Mouse (Mus musculus) thymus, adult 18-20 months (tissue): ENCODE data around the gene Slain2.

ENCODE experiments used
- DNase-seq, 2 experiments: peaks; one replicate each; pipeline ENCODE4 v3.0.0; 2022; ENCODE audit warnings: mixed read lengths in 2 of 2

The Slain2 gene

DNA sequence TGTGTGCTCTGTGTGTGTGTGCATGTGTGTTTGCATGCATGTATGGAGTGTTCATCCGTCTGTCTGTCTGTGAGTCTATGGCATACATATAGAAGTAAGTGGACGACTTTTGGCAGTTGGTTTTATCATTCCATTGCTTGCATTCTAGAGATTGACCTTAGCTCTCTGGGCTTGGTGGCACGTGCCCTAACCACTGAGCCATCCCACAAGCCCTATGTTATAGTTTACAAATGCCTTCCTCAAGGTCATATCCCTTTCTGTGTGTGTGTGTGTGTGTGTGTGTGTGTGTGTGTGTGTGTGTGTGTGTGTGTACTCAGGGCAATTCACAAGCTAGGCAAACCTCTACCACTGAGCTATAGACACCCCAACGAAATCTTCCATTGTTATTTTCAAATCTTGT, 12.2 kb upstream of the Slain2 start:
- no peak for DNase-seq

DNA sequence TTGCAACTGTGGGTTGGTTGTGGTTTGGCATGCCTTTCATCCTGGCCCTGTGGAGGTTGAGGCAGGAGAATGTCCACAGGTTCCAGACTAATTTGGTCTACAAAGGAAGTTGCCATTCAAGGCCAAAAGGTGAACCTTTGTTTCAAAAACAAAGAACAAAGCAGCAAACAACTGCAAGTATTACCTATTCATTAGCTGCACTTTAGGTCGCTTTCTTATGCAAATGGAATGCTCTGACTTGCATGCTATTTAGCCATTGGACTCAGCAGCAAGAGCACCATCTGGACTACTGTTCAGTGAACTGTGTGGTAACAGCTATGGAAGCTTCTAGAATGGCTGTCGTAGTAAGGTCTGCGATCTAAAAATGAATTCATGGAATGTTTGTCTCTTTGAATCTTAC, 11.8 kb upstream of the Slain2 start:
- DNase-seq: no peak

DNA sequence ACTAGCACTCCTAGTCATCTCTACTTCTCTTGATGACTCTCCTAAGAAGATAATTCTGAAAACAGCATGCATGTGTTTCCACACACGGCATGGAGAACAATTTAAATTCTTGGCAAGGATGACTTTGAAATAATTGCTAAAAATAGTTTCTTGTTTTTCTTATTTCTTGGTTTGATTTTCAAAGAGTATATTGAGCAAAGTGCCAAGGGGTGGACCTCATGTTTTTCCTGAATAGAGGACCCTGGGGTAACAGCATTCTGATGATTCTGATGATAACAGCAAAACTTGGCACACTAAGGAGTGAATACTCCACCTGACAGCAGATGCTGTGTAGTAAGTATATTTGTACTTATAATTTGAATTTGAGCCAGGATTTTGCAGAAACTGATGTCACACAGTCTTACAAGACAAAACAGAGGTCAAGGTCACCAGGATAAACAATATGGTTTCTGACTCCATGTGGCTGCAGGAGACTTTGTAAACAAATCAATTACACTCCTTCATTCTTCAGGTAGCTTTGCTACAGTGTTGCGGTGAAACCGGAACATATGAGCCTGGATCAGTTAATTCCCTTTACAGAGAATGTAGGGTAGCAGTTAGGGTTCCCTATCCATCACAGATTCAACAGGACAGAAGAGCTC, 11.1 kb upstream of the Slain2 start:
- DNase-seq: no peak

DNA sequence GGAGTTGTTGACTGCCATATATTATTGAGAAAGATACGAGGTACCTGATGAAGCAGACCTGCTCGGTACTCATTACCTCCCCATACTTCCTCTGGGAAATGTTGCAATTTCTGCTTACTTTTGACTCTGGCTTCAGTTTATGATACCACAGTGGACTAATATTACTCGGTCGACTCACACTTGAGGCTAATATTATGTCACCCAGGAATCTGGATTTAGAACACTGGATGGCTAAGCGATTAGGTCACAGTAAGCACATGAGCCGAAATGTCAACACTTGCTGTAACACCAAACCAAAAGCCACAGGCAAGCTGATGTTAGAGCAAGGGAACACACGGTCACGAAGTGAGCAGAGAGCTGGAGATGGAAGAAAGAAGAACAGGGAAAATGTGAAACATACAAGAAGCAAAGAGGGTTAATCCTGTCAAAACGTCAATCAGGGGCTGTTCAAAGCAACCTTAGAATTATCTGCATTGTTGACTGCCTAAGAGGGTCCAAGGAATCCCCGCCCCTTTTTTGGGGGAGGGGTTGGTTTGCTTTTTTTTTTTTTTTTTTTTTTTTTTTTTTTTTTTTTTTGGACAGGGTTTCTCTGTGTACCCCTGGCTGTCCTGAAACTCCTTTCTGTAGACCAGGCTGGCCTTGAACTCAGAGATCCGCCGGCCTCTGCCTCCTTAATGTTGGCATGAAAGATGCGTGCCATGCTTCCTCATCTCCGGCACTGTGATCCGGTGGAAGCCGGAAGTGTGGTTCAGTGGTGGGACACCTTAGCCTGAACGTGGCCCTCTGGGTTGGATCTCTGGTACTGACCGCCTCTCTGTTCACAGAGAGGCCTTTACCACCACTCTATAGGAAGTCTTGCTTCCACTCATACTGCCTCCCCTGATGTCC, 9.0 kb upstream of the Slain2 start:
- DNase-seq: no peak

DNA sequence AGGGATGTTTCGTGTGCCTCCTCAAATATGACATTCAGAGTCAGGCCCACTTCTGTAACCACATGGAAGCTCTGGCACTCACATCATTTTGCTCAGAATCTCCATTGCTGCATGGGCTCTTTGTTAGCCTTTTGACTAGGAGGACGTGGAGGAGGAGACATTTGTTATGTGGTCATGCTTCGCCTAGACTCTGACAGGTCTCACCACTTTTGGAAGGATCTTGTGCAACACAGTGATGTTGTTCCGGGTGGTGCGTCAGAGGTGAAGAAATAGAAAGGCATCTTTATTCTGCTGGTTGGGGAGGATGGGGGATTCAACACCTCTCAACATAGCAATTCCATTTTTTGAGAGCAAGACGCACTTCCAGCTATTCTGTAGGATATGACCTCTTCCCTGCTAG, 6.7 kb upstream of the Slain2 start:
- no peak for DNase-seq

DNA sequence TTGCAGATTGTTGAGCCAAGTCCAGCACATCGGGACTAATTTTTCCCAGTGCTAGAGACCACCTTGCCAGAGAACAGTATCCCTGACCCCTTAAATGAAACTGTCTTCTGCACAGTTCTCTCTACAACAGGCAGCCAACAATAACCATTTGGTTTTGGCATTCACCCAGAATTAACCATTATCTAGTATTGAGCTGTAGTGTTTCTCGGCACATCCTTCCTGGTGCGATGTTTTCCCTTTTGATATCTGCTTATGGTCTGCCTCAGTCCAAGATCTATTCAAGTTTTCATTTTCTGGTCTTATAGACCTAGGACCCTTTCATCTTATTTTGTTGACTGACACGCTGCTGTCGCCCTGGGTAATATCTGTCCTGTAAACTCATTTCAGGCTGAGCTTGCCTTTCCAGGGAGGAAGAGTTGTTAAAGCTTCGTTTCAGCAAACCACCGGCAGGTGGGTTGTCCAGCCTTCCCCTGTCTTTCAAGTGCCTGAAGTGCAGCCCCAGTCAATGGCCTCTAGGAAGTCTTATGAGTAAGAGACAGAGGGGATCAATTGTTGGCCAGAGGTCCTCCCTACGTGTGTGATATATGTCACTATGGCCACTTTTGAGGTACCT, 5.7 kb upstream of the Slain2 start:
- DNase-seq: no peak

DNA sequence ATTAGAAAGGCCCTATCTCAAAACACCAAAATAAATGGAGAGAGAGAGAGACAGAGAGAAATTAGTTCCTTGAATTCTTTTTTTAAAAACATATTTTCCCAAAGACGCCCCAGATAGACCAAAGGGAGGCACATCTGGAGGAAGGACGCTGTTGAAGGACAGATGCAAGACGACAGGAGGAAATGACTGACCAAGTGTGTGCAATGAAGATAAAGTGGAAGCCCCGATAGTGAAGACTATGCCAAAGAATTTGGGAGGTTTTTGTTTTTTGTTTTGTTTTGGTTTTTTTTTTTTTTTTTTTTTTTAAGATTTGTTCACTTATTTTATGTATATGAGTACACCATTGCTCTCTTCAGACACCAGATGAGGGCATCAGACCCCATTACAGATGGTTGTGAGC, 4.7 kb upstream of the Slain2 start:
- no peak for DNase-seq

DNA sequence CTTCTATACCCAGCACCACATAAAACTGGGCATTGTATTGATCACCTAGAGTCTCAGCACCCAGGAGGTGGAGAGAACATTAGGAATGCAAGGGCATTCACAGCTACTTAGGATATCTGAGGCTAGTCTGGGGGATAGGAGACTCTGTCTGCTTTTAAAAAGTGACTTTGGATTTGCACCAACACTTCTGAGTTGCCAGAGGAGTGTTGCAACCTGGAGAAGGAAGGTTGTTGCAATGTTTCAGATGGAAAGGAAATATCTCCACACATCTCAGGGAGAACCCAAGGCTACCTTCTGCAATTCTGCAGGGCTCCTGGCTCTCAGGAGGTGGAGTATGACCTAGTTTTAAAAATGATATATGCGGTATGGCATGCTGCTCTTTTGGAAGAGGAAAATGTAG, 3.7 kb upstream of the Slain2 start:
- DNase-seq: no peak

DNA sequence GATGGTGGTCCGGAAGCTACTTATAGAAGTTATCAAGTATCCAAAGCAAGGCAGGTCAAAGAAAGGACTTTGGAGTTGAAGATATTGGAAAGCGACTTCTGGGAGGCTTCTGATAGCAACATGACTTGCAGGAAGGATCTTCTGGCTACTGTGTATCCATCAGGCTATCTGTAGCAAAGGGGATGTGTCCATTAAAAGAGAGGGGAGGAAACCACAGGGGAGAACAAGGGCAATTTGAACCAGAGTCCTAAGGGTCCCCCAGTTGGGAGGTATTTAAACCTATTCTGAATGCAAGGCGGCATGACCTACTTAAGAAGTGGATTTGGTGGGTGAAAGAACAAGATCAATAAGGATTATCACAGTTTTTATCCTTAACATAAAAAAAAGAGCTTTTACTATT, 2.8 kb upstream of the Slain2 start:
- no peak for DNase-seq

DNA sequence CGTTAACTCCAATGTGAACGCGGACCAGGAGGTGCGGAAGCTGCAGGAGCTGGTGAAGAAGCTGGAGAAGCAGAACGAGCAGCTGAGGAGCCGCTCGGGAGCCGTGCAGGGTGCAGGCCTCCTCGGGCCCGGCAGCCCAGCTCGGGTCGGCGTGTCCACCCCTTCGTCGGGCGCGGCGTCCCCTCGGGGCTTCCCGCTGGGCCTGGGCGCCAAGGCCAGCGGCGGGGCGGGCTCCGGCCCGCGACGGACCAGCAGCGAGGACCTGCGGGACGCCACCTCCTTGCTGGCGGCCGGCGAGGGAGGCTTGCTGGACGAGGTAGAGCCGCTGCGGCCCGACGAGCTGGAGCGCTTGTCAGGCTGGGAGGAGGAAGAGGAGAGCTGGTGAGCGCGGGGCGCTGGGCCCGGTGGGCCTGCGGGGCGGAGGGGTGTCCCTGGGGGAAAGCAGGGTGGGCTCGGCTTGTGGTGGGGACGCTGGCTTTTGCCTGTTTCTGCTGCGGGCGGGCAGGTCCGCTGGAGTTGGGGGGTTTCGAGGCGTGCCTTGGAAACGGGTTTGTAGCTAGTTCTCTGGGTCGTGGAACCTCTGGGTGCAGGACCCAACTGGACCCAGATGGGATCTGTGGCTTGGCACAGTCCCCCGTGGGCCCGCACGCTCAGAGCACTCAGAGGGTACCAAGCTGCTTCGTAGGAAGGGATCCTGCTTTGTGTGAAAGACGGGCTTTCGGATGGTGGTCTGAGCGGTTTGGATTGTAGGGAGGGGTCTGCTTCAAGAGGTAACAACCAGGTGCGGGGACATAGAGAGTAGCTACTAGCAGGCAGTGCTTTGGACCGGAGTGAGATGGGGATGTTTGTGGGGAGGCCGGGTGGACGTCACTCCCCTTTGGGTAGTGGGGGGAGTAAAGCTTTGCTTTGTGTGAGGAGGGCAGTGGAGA, 793 bp downstream of the Slain2 start:
- DNase-seq: peak; percentile 42 to 53

DNA sequence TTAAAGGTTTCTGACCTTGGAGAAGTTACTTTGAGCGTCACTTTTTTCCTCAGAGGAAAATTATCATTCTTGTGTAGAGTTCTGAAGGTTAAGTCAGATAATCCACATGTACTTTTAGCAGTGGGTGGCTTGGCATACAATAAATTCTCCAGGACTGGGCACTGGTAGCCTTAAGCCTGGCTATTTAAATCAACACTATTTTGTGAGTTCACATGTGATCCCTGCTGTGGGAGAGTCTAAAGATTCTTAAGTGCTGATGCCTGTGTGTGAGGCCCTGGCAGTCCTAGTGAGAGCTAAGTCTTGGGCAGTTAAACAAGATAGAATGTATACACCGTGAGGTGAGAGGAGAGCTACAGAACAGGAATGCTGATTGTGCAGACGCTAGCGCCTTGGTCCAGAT, 1.9 kb downstream of the Slain2 start:
- no peak for DNase-seq

DNA sequence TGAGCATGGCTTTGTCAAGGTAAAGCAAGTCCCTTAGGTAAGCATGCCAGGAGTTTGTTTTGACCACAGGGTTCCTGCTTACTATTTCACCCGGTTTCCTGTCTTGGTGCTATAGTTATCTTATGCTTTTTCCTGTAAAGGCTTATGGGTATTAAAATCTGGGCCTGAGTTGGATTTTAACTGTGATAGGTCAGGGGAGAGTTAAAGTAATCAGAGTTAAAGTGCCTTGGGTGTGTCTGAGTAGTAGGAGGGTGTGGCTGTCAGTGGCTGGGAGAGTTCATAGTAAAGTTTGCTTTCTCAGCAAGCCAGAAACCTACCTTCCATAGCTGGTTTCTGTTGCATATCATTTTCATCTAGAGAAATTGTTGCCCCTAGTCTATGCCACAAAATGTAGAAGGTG, 2.7 kb downstream of the Slain2 start:
- no peak for DNase-seq

DNA sequence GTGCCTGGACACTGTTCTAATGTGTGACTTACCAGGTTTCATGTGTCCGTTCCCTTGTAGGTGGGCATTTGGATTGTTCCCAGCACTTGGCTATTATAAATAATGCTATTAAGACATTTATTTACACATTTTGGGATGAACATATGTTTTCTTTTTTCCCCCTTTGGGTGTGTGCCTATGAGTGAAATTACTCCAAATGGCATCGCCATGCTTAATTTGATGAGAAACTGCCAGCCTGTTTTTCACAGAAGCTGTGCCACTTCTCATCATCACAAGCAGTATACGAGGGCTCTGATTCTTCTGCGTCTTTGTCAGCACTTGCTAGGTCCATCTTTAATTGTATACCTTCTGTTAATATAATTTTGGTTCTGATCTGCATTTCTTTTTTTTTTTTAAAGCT, 6.3 kb downstream of the Slain2 start:
- DNase-seq: no peak

DNA sequence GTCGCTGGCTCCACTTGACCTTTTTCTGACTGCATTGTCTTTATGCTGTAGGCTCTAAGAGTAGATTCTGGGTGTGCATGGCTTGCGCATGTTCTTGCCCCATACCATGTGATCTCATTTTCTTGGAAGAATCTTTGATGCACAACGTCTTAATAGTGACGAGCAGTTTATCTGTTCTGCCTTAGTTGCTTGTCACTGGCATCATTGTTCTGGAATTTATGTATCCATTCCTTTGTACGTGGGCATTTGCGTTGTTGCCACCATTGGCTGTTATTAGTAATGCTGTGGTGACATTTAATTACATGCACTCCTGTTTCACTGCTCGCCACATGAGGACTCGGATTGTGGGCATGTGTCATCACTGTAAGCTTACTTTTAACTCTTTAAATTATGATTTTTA, 7.1 kb downstream of the Slain2 start:
- no peak for DNase-seq

DNA sequence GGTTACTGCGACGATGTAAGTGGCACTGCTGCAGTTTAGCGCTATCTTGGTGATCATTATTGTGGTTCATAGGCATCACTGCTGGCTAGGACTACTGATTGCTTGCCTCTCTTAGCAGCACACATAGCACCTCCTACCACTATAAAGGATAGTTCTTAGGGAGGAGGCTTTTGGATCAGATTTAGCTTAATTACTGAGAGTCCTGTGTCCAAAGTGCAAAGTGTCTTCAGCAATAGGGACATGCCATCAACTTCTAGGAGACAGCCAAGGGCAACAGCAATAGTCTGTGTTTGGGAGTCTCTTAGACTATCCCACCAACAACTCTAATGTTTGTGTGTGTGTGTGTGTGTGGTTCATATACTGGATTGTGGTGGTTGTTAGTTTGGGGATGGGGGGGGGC, 8.7 kb downstream of the Slain2 start:
- no peak for DNase-seq

DNA sequence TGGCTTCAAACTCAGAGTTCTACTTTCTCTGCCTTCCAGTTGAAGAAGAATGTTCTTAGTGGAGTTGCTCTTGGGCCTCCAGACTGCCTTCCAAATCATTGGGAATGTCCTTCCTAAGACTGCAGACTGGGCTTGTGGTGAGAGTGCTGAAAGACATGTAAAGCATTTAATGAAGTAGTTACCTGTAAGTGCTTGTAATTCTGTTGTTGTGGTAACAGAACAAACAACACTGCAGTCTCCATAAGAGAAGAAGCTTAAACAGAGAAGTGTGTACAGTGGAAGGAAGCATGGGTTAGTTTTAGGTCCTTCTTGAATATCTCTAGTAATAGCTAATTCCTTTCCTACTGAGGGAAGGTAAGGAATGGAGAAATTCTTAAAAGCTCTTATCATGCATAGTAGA, 13.0 kb downstream of the Slain2 start:
- DNase-seq: no peak

DNA sequence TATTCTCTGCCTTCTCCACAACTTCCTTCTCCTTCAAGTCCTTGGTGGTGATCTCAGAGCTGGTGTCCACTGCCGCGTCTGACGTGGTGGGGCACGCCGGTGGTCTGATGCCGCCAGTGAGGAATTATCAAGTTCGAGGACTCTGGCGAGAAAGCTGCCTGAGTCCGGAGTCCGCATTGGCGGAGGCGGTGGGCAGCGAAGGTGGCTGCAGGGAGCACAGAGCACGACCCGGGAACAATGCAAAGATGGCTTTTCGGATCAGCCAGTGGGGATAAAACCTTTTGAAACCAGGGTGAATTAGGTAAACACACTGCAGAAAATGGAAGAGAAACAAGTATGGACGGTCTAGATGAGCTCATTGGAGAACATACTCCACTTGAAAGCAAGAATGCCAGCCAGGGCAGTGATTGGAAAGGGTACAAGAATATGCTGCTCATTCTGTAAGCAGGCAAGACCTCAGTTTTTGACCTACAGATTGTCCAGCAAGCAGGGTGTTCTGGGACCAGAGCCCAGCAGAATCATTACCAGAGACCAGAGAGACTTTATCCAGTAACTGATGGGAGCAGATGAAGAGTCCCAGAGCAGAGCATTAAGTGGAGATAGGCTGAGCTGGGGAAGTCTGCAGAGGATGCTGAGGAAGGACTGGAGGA, 19.0 kb downstream of the Slain2 start:
- no peak for DNase-seq

DNA sequence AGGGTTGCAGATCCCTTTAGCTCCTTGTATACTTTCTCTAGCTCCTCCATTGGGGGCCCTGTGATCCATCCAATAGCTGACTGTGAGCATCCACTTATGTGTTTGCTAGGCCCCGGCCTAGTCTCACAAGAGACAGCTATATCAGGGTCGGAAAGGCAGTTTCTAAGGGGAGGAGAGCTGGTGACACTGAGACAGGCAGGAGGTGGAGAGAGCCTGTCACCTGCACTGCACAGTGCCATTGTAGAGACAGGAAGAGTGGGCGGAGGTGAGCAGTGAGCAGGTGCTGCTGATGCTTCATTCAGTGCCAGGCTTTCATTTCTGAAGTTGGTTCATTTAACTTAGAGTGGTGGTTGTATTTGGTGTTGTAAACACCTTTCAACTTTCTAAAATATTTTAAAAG, 24.3 kb downstream of the Slain2 start:
- peak; percentile 9 to 19 for DNase-seq

DNA sequence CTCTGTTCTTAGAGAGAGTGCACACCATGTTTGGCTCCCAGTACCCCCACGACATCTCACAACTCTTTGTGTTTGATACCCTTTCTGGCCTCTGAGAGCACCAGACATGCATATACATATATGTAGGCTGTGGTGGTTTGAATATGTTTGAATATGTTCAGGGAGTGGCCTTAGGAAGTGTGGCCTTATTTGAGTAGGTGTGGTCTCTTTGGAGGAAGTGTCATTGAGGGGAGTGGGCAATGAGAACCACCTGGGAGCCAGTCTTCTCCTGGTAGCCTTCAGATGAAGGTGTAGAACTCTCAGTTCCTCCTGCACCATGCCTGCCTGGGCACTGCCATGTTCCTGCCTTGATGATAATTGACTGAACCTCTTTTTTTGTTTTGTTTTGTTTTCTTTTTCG, 25.2 kb downstream of the Slain2 start:
- no peak for DNase-seq

DNA sequence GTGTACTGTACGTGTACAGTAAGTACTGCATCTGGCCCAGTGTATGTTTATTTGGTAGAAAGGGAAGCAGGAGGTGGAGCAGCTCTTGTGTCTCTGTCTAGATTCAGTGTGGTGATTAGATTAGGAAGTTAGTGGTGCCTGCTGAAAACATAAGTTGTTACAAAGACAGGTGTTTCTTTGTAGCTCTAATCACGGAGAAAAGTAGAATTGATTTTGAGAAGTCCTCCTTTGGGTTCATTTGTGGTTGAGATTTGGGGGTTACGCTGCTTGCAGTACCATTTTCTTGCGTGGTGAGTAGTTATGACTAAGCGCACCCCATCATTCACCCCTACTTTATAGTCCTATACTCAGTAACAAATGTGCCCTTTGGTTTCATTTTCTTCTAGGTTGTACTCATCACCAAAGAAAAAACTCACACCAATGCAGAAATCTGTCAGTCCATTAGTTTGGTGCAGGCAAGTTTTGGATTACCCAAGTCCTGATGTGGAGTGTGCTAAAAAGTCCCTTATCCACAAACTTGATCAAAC, 26.9 kb downstream of the Slain2 start:
- DNase-seq: no peak

DNA sequence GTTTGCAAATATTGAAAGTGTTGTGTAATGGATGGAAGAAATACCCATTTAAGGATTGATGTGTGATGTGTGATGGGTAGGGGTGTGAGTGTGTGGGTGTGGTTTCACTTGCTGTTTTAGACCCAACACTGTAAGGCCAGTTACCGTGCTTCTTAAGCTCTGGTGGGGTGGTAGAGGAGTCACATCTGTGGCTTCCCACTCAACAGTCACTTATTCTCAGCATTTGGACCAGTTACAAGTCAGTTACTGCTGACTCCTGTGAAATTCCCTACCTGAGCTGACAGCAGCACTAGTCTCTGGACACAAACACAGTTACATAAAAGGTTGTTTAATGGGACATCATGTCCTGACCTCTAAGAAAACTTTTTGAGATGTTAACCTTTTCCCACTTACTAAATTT, 34.0 kb downstream of the Slain2 start:
- DNase-seq: no peak

DNA sequence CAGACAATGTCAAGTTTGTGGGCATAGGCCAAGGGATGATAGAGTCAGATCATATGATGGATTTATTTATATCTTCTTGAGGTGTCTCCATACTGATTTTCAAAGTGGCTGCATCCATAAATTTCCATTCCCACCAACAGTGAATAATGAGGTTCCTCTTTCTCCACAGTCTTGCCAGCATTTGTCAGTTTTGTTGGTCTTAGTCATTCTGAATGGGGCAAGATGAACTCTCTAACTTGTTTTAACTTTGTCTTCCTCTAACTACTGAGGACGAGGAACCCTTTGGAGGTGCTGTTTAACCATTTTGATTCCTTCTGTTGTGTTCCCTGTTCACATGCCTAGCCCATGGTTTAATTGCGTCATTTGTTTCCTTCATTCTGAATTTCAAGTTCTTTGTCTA, 36.1 kb downstream of the Slain2 start:
- DNase-seq: no peak
